Mouse (Mus musculus): ENCODE measurements around the gene Atrx.
"Not testable (repeated sequence)": the region's sequence is repeated elsewhere in the genome, so short reads cannot be mapped to it uniquely, and the experiment has no call there.

The Atrx gene

DNA sequence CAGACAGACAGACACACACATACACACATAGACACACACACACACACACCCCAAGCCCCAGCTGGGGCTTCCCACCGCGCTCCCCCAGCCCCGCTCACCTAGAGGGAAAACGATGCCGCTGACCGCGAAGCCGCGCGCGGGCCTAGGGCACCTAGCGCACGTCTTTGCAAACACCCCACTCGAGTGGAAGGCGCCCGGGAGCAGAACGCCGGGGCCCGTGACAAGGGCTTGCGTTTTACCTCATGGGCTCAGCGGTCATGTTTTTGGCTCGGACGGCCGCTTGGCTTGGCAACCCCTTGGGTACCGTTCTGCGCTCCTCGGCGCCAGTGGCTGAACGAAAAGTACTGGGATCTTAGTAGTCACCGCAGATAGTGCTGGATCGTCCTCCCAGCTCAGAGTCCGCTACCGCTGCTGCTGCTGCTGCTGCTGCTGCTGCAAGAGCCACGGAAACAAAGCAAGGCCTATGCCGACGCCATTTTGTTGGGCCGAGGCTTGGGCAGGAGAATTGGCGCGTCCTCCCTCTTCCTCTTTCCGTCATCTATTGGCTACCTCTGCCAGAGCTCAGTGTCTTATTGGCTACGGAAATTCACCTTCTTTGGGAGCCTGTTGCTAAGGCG, at the start of gene Atrx:
Gene Atrx, minus strand, starts transcription at position 543 of the 617 bp plus-strand sequence.
- DNase-seq = peak; percentile 84

DNA sequence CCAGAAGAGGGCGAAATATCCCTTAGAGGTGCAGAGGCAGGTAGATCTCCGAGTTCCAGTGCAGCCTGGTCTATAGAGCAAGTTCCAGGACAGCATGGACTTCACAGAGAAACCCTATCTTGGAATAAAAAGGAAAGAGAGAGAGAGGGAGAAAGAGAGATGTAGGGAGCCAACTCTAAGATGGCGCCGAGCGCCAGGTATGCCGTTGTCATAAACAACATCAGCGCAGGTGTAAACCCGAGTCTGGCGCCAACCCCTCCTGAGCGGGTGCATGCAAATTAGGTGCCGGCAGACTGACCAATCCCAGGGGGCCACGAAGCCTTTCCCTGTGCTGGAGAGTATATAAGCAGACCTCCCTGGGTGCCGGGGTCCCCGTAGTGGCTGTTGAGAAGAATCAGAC, 27.9 kb upstream of the Atrx start:
- DNase-seq = not testable (repeated sequence)

- no peak for DNase-seq
Measured at GRCm38 (mm10) chrX:105953999-105954398, 24.8 kb upstream of the Atrx start.

- no peak for DNase-seq
Measured at GRCm38 (mm10) chrX:105946357-105946756, 17.2 kb upstream of the Atrx start.

DNA sequence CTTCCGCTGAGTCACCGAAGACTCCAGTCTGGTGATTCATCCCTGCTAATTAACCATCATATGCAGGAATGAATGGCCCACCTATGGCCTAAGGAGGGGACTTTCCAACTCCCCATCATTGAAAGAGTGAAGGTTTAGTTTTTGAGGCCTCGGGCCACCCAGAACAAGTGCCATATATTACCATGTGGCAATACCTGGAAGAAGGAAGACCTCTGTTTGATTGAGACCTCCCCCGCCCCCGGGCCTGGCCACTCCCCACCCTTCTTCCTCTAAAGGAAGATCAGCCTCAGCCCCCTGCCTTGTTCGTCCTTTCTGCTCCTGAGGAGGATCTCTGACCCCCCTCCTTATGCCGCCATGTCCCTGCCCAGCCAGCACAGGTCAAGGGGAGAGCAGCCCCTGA, 10.0 kb upstream of the Atrx start:
- DNase-seq = no peak

DNA sequence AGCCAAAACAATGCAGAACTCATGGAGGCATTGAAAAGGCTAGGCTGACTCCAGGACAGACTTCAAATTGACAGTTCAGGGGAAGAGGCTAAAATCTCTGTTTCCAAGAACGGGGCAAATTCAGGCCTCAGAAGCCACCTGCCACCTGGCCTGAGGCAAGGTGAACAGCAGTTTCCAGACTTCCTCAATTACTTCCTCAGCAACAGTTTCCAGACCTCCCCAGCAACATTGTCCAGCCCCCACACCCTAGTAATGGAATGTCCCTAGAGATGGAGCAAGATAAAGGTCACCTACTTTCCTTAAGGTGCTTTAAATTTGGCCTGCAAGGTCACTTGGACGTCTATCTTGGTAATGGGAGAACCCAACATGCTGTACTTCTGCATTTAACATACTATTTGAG, 8.5 kb upstream of the Atrx start:
- no peak for DNase-seq

DNA sequence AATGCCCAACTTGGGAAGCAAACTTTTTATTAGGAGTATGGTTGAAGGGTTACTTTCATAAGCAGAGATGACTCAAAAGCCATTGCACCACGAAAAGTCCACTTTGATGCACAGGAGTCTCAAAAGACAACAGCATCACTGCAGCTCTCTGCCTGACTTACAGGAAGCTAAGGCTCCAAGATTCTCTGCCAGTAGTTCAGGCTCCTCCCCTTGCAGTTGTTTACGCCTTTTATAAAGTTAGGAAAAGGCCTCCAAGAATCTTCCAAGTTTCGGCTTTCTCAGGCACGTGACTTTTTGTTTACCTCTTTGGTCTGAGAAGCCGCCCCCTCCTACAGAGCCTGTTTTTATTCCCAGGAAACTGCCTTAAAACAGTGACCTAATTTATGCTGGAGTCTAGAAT, 5.1 kb upstream of the Atrx start:
- DNase-seq = no peak

DNA sequence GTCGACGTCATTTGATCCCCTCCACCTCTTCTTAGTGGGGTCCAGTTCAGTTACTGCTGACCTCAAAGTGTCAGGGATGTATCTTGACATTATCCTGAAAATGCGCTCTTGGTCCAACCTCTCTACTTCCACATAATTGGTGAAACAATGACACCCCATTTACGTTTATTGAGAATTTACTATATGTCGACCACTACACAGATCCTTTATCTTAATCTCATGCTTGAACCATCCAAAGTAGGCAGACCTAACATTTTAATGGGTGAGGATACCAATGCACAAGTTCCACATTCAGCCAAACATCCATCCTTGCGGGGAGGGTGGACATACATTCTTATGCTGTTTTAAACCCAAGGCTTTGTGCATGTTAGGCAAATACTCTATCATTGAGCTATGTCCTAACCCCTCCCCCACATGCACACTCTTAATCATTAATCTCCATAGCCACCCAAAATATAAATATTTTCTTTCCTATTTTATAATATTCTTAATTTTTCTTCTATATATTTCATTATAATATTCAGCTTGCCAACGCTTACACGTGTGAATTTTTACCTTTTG, 355 bp upstream of the Atrx start:
- DNase-seq = no peak

DNA sequence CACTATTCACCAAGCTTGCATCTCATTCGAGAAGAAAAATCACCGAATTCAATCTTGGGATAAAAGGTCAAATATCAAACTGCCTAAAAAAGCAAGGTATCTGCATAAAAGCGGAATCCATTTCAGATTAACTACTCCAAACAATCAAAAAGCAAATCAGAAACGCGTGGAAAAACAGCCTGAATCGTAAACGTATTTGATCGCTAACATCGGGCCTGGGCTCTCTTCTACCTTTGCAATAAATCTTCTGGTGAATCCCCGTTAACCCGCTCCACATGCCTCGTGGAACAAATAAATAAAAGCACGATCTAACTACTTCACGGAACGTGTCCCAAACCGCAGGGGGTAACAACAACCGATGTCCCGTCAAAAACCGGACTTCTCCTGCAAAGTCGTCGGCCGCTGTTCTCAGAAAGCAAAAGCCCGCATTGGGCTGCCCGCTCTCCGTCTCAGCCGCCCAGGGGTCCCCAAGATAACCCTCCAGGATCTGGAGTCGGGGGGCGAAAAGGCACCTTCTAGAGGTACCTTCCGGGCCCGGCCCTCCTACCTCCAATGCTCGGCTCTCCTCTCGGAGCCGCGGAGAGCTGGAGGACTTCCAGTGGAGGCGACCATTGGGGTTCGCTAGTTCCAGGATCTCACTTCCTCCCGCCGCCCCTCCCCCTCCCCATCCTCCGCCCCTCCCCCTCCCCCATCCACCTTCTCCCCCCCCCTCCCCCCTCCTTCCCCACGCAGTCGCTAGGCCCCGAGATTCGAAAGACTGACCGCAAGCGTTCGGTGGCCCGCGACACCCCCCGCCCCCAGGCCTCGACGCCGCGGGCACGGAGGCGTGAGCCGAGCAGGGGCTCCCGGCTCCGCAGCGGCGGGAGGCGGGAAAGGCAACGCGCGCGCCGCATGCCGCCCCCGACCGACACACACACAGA, 1.0 kb downstream of the Atrx start:
- DNase-seq = peak; percentile 15

DNA sequence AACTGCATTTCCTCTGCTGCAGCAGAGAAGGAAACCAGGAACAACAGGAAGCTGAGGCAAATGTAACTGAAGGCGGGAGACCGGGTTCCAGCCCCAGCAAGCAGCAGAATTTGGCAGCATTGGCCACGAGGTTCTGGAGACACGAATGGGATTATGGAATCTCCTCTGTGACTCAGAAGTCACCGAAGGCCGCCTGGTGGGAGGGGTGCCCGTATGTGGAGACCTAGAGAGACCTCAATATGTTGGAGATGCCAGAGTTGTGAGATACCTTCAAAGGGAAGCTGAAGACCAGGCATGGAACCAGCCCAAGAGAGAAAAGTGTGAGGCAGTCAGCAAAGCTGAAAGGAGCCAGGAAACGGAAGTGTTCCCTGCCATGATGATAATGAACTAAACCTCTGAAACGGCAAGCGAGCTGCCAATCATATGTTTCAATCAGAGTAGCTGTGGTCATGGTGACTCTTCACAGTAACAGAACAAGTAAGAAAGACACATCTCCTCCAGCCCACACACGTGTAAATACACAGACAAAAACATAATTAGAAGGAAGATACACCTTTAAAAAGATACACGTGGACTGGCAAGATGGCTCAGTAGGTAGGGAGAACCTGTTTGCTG, 3.0 kb downstream of the Atrx start:
- peak; percentile 1 for DNase-seq

- no peak for DNase-seq
Measured at GRCm38 (mm10) chrX:105924326-105925070, 4.7 kb downstream of the Atrx start.

- DNase-seq = no peak
Measured at GRCm38 (mm10) chrX:105923896-105924295, 5.3 kb downstream of the Atrx start.

- DNase-seq = not testable (repeated sequence)
Measured at GRCm38 (mm10) chrX:105922986-105923385, 6.2 kb downstream of the Atrx start.

DNA sequence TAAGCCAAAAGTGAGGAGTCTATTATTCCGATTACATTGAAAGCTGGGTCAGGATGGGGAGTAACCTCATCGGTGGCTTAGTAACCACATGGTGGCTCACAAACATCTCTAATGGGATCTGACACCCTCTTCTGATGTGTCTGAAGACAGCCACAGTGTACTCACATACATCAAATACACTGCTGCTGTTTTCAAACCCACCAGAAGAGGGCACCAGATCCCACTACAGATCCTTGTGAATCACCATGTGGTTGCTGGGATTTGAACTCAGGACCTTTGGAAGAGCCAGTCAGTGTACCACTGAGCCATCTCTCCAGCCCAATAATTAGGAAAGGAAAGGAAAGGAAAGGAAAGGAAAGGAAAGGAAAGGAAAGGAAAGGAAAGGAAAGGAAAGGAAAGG, 7.8 kb downstream of the Atrx start:
- peak; percentile 2 for DNase-seq

GRCm38 (mm10) chrX:105911728-105912127, 17.5 kb downstream of the Atrx start:
- DNase-seq = no peak

- no peak for DNase-seq
Measured at GRCm38 (mm10) chrX:105901611-105902010, 27.6 kb downstream of the Atrx start.

DNA sequence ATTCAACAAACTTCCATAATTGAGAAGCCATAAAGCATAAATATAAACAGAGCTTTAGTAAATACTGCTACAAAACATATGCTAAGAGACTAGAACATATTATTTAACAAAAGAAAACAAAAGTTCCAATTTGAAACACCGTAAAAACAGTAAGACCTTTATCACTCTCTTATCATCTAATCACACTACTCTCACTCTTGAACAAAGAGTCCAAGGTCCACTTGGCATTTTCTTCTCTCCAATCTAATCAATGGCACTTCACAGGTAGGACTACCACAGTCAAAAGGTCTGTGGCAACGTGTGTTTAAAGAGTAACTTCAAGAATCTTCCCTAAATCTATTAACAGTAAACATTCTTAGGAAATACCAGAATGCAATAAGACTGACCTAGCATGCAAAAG, 42.3 kb downstream of the Atrx start:
- no peak for DNase-seq

DNA sequence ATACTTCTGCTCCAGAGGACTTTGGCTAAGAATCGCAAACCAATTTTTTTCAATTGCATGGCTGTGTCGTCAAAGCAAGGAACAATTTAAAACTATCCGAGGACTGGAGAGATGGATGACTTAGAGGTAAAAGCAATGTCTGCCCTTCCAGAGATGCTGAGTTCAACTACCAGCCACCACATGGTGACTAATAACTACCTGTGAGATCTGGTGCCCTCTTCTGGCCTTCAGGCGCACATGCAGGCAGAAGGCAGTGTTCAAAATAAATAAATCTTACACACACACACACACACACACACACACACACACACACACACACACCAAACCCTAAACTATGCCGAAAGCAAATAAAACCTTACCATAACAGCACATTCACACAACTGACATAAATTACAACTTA, 64.8 kb downstream of the Atrx start:
- DNase-seq = no peak

DNA sequence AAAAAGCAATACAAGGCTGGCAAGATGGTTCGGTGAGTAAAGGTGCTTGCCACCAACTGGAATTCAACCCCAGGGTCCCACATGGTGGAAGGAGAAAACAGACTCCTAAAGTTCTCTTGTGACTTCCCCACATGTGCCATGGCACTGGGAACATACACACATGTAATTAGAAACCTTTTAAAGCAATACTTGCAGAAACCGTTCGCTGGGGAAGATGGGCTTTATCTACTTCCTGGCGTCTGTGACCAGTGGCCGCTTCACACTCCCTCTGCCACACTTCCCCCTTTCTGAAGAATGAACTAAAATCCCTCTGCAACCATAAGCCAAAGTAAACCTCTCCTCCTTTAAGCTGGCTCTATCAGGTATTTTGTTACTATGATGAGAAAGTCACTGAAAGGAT, 104.7 kb downstream of the Atrx start:
- DNase-seq = no peak

GRCm38 (mm10) chrX:105794806-105795403, 134.3 kb downstream of the Atrx start:
- DNase-seq = no peak

GRCm38 (mm10) chrX:105773281-105773680, 155.9 kb downstream of the Atrx start:
- no peak for DNase-seq

GRCm38 (mm10) chrX:105767932-105768331, 161.3 kb downstream of the Atrx start:
- DNase-seq = no peak

Data from right cerebral cortex, adult 18-20 months (tissue).